In the genomic region with DNA sequence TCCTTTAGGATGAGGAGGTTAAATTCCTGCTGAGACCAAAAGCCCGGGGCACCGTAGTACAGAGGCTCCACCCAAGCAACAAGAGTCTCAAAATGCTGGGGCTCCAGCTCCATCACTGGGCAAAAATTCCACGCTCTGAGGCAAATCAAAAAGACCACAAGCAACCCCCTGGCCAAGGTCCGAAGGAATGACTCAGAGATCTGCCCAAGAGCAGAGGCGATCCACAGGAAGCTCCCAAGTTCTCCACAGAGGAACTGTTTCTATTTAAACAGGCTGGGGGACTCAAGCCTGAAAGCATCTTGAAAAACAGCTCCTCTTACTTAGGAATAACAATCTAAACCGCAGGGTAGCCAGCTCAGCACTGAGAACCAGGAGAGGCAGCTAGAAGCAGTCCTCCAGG, we compare ENCODE assay signal across 9 mouse cellular contexts. TPM values are rescaled to one million over a fixed set of nuclear protein-coding genes. Genes with fewer than 3 reads are reported as not detected.
A peak's percentile ranks its signal among the peaks of the same experiment; 100 is the strongest.
DNase-seq lines count a peak whose midpoint lies in the region; ATAC-seq lines count a peak whose summit lies in the region.
"Had no signal": no experiment of that assay in that cellular context is flagged by ENCODE, and none has a peak within 500 bp of the region (broad histone marks: within the 10 kb centered on the region; RNA-seq: fewer than 3 reads in every experiment).

No protein-coding gene starts in this region.

- 37% methylated on average over 6 of the region's 6 CpGs for WGBS in limb, embryonic 13.5 days
- WGBS in limb, embryonic 10.5 days = 37% methylated on average over 6 of the region's 6 CpGs
- 44% methylated on average over 6 of the region's 6 CpGs for WGBS in neural tube, embryonic 13.5 days

- H3K4me2 ChIP-seq in limb, embryonic 13.5 days (replicated peaks) = no peak overlapping the region
- no peak overlapping the region for H3K4me2 ChIP-seq in neural tube, embryonic 13.5 days
- H3K4me2 ChIP-seq: liver, embryonic 13.5 days had no signal

- no peak for DNase-seq in limb, embryonic 10.5 days (ENCODE audit: low spot score)
- DNase-seq in adrenal gland, postnatal 10 days = peak; percentile 39
- DNase-seq in heart, adult 9 months (ENCODE audit: low spot score in 2 of 2) = peak; percentile 49 to 51
- no peak for DNase-seq in retina, postnatal 1 day
- DNase-seq in right cerebral cortex, postnatal 4 days = no peak
- no peak for DNase-seq in yolk sac, embryonic 10.5 days (ENCODE audit: low spot score)
- DNase-seq: liver, embryonic 13.5 days had no signal

- no peaks in the 10 kb centered on the region for H3K36me3 ChIP-seq in limb, embryonic 13.5 days
- H3K36me3 ChIP-seq in limb, embryonic 10.5 days = no peaks in the 10 kb centered on the region
- no peaks in the 10 kb centered on the region for H3K36me3 ChIP-seq in neural tube, embryonic 13.5 days
- H3K36me3 ChIP-seq: liver, embryonic 13.5 days had no signal

- H3K9ac ChIP-seq in limb, embryonic 13.5 days = no peak overlapping the region
- H3K9ac ChIP-seq in neural tube, embryonic 13.5 days = no peak overlapping the region
- H3K9ac ChIP-seq: liver, embryonic 13.5 days had no signal

- no peak for ATAC-seq in limb, embryonic 13.5 days (ENCODE audit: low FRiP score, low read depth)
- no peak for ATAC-seq in neural tube, embryonic 13.5 days (ENCODE audit: low read depth)

- peaks cover 11% of the 10 kb centered on the region for H3K4me1 ChIP-seq in limb, embryonic 13.5 days
- peaks cover 18% of the 10 kb centered on the region for H3K4me1 ChIP-seq in limb, embryonic 10.5 days
- peaks cover 15% of the 10 kb centered on the region; the same call in 1 of the 2 replicates for H3K4me1 ChIP-seq in neural tube, embryonic 13.5 days (replicated peaks)

- no peak overlapping the region for H3K4me3 ChIP-seq in limb, embryonic 13.5 days
- H3K4me3 ChIP-seq in limb, embryonic 10.5 days = no peak overlapping the region
- H3K4me3 ChIP-seq in neural tube, embryonic 13.5 days = no peak overlapping the region
- H3K4me3 ChIP-seq: liver, embryonic 13.5 days had no signal

- H3K27ac ChIP-seq in limb, embryonic 13.5 days = peak overlapping the region; percentile 39; the same call in 1 of the 2 replicates
- no peak overlapping the region for H3K27ac ChIP-seq in limb, embryonic 10.5 days
- H3K27ac ChIP-seq in neural tube, embryonic 13.5 days (replicated peaks) = 0 out of 2 replicates have a peak overlapping the region, but pooled peaks have one; percentile 33
- H3K27ac ChIP-seq: liver, embryonic 13.5 days had no signal

- no peaks in the 10 kb centered on the region for H3K9me3 ChIP-seq in limb, embryonic 13.5 days
- H3K9me3 ChIP-seq in limb, embryonic 10.5 days (replicated peaks) = no peaks in the 10 kb centered on the region
- no peaks in the 10 kb centered on the region for H3K9me3 ChIP-seq in neural tube, embryonic 13.5 days
- H3K9me3 ChIP-seq: liver, embryonic 13.5 days had no signal

- H3K27me3 ChIP-seq in limb, embryonic 13.5 days = no peaks in the 10 kb centered on the region
- no peaks in the 10 kb centered on the region for H3K27me3 ChIP-seq in limb, embryonic 10.5 days (ENCODE audit: low read depth, poor library complexity, severe bottlenecking)
- H3K27me3 ChIP-seq in neural tube, embryonic 13.5 days = no peaks in the 10 kb centered on the region
- H3K27me3 ChIP-seq: liver, embryonic 13.5 days had no signal

RNA-seq across cellular contexts. Expression of gene Mrtfa, which starts 53.3 kb away (rescaled TPM):
- 22.4 and 25.8 TPM in 2 replicates for polyA plus RNA-seq in limb, embryonic 13.5 days (2015; fragmentation: Nextera tagmentation; extraction: Ambion mirVana)
- 24.0 and 24.9 TPM in 2 replicates for polyA plus RNA-seq in limb, embryonic 10.5 days (2016; fragmentation: Nextera tagmentation; extraction: Ambion mirVana)
- total RNA-seq in adrenal gland, postnatal 10 days (2021) = 10 to 100 TPM; 23.7 to 26.2 TPM
- 23.3 and 27.1 TPM in 2 replicates for polyA plus RNA-seq in neural tube, embryonic 13.5 days (2015; fragmentation: Nextera tagmentation; extraction: Ambion mirVana)

Comparison
In these comparisons a context has a peak if more than half of its experiments do, and no peak if none do; other contexts are left out.
1. DNase-seq: peak in adrenal gland, postnatal 10 days (single experiment) and heart, adult 9 months (2 of 2); none in limb, embryonic 10.5 days (single experiment), retina, postnatal 1 day (single experiment), right cerebral cortex, postnatal 4 days (single experiment) and yolk sac, embryonic 10.5 days (single experiment).